25 mouse cellular contexts compared by ENCODE assay signal in the genomic region with DNA sequence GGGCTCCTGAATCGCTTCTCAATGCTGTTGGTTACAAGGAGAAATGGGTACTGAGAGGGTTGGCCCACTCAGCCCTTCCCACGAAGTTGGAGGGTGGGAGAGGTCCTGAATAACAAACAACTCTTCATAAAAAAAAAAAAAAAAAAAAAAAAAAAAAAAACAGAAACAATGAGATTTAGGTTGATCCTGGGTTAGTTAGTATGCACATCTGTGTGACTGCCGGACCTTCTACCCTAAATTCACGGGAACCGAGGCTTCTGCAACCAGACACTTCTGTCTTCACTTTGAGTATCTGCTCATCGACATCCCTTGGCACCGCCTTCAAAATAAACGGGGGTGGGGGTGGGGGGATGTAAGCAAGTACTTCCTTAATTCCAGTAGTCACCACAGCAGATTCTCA.
"Had no signal": no experiment of that assay in that cellular context is flagged by ENCODE, and none has a peak within 500 bp of the region (broad histone marks: within the 10 kb centered on the region; RNA-seq: fewer than 3 reads in every experiment).

No protein-coding gene starts in this region.

- DNase-seq: cerebellum, adult 9-11 months; cerebellum, postnatal 10 days; cerebellum, postnatal 14 days; cerebellum, postnatal 25 days; cerebellum, postnatal 36 days; embryo, embryonic 11 days; gastrocnemius, adult 2 months; gastrocnemius, postnatal 10 days; gastrocnemius, postnatal 14 days; gastrocnemius, postnatal 25 days; gastrocnemius, postnatal 36 days; heart, adult 11 months; heart, adult 18-20 months; heart, adult 2 months had no signal

- H3K9me3 ChIP-seq: embryonic facial prominence, embryonic 10.5 days; embryonic facial prominence, embryonic 12.5 days; embryonic facial prominence, embryonic 13.5 days; embryonic facial prominence, embryonic 15.5 days; forebrain, embryonic 10.5 days; forebrain, embryonic 12.5 days; forebrain, embryonic 15.5 days; heart, embryonic 10.5 days had no signal

- H3K4me1 ChIP-seq: embryonic facial prominence, embryonic 10.5 days; embryonic facial prominence, embryonic 12.5 days; forebrain, embryonic 10.5 days; forebrain, embryonic 12.5 days; forebrain, embryonic 13.5 days; forebrain, embryonic 15.5 days; heart, embryonic 10.5 days had no signal

- H3K27ac ChIP-seq: embryonic facial prominence, embryonic 10.5 days; embryonic facial prominence, embryonic 12.5 days; embryonic facial prominence, embryonic 13.5 days; embryonic facial prominence, embryonic 15.5 days; forebrain, embryonic 10.5 days; forebrain, embryonic 12.5 days; forebrain, embryonic 13.5 days; forebrain, embryonic 15.5 days; gastrocnemius, adult 2 months; heart, adult 2 months; heart, embryonic 10.5 days had no signal

- H3K27me3 ChIP-seq: embryonic facial prominence, embryonic 12.5 days; embryonic facial prominence, embryonic 13.5 days; embryonic facial prominence, embryonic 15.5 days; forebrain, embryonic 12.5 days; forebrain, embryonic 13.5 days; forebrain, embryonic 15.5 days had no signal

- H3K9ac ChIP-seq: embryonic facial prominence, embryonic 12.5 days; embryonic facial prominence, embryonic 13.5 days; embryonic facial prominence, embryonic 15.5 days; forebrain, embryonic 12.5 days; forebrain, embryonic 13.5 days; forebrain, embryonic 15.5 days; forebrain, postnatal 0 days had no signal

- H3K36me3 ChIP-seq: embryonic facial prominence, embryonic 10.5 days; embryonic facial prominence, embryonic 12.5 days; embryonic facial prominence, embryonic 13.5 days; embryonic facial prominence, embryonic 15.5 days; forebrain, embryonic 10.5 days; forebrain, embryonic 12.5 days; forebrain, embryonic 15.5 days; heart, embryonic 10.5 days had no signal

- H3K4me3 ChIP-seq: embryonic facial prominence, embryonic 10.5 days; embryonic facial prominence, embryonic 12.5 days; embryonic facial prominence, embryonic 13.5 days; embryonic facial prominence, embryonic 15.5 days; erythroblast, embryonic 14.5 days; forebrain, embryonic 10.5 days; forebrain, embryonic 12.5 days; forebrain, embryonic 13.5 days; forebrain, embryonic 15.5 days; gastrocnemius, adult 2 months; heart, adult 2 months; heart, embryonic 10.5 days had no signal

- H3K4me2 ChIP-seq: embryonic facial prominence, embryonic 12.5 days; embryonic facial prominence, embryonic 13.5 days; embryonic facial prominence, embryonic 15.5 days; forebrain, embryonic 12.5 days; forebrain, embryonic 13.5 days; forebrain, embryonic 15.5 days had no signal
